Mouse (Mus musculus) embryonic fibroblast, embryonic 13.5 days (primary cell): ENCODE measurements around the gene Rapgef2.

Experiments
- CTCF ChIP-seq: IDR thresholded peaks from 2 replicates; pipeline ENCODE4 v1.5.1; 2011; ENCODE audit warnings: mild to moderate bottlenecking, control low read depth, low read length, moderate library complexity, borderline replicate concordance; ENCODE audit not compliant: insufficient read depth
- POLR2A ChIP-seq: IDR thresholded peaks from 2 replicates; pipeline ENCODE4 v1.6.1; 2011; ENCODE audit warnings: low read depth, mild to moderate bottlenecking, control low read depth, low read length, moderate library complexity

GRCm38 (mm10) chr3:79218566-79219051 lies 67.7 kb downstream of the Rapgef2 start:
- TF ChIP-seq CTCF (no peak), POLR2A (no peak)
